Mouse (Mus musculus): Measurements from ENCODE around the gene Atf7ip. TPM values are rescaled to one million over a fixed set of nuclear protein-coding genes. Genes with fewer than 3 reads are reported as not detected.

Gene Atf7ip
- polyA plus RNA-seq, 1 experiment from 2014 or later = 43.5 TPM

DNA sequence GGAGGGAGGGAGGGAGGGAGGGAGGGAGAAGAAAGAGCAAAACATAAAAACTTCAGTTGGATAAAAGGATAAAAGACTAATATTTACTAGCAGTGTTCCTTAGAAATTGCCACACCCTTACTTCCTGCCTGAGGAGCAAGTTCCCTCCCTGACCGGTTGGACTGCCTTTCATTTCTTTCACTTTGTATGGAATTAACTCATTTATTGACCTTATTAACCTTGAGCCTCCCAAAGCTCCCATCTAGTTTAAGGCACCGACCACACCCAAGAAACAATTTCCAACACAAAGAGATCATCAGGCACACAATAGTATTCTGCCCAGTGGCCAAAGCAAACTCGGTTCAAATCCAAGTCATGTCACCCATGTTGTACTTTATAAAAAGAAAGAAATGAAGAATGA lies 16.1 kb upstream of the Atf7ip start:
- no peaks in the 10 kb centered on the region for H3K36me3 ChIP-seq
- H3K27ac ChIP-seq = no peak overlapping the region
- H3K4me1 ChIP-seq (replicated peaks) = peaks cover 8% of the 10 kb centered on the region; the same call in 1 of the 2 replicates
- no peak overlapping the region for H3K4me2 ChIP-seq
- ATAC-seq (ENCODE audit: low FRiP score) = no peak
- H3K27me3 ChIP-seq = no peaks in the 10 kb centered on the region
- H3K9ac ChIP-seq = no peak overlapping the region
- WGBS = 87% methylated on average over 3 of the region's 3 CpGs
- 0 out of 2 replicates have a peak, but pooled peaks cover 4% of the 10 kb centered on the region for H3K9me3 ChIP-seq
- H3K4me3 ChIP-seq = no peak overlapping the region

DNA sequence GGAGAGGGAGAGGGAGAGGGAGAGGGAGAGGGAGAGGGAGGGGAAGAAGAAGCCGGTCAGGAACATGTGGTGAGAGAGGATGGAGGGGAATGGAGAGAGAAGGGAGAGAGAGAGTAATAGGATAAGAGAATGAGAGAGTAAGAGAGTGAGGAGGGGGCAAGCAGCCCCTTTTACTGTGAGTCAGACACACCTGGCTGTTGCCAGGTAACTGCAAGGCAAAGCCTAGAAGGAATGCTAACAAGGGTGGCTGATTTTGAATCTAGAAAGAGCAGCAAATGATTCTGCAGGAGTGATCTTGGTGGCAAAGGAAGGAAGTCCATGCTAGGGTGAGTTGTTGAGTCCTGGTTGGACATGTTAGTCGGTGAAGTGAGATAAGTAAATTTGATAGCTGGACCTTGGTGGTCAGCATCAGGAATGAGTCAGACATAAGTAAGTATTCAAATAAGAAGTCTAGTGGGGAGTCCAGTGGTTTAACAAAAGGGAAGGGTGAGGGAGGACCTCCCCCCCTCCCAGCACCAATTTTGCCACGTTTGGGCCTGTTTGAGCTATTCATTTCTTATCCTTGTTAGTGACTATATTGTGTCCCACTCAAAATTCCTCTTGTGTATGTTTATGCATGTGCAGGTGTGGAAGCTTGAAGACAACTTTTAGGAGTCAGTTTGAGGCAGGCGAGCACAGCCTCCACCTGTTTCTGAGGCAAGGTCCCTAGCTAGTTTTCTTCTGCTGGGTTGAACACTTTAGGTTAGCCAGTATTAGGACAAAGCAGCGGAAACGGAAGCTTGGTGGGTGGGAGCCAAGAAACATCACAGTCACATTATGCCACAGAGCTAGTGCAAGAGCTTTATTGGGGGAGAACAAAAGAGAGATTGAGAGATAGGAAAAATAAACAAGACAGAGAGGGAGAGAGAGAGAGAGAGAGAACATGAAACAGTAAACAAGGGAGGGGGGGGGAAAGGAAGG lies 15.2 kb upstream of the Atf7ip start:
- H3K4me3 ChIP-seq = no peak overlapping the region
- 71% methylated on average over 6 of the region's 6 CpGs for WGBS
- no peak overlapping the region for H3K4me2 ChIP-seq
- no peaks in the 10 kb centered on the region for H3K27me3 ChIP-seq
- no peak for ATAC-seq (ENCODE audit: low FRiP score)
- peaks cover 8% of the 10 kb centered on the region; the same call in 1 of the 2 replicates for H3K4me1 ChIP-seq (replicated peaks)
- no peak overlapping the region for H3K27ac ChIP-seq
- no peak overlapping the region for H3K9ac ChIP-seq
- no peaks in the 10 kb centered on the region for H3K36me3 ChIP-seq
- H3K9me3 ChIP-seq = 0 out of 2 replicates have a peak, but pooled peaks cover 2% of the 10 kb centered on the region

DNA sequence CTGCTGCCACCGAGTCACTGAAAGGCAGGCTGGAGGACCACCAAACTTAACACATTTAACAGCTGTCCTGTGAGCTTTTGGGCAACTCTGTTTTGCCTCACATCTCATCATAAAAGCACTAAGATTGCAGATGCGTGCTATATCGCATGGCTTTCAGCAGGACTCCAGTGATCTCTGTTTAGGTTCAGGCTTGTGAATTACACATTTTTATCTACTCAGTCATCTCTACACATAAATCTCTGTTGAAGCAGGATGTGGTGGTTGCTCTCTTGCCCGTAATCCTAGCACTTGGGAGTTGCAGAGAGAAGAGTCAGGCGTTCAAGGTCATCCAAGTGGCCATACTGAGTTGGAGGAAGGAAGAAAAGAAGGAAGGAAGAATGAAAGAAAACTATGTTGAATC lies 14.3 kb upstream of the Atf7ip start:
- Histone ChIP-seq H3K27ac (no peak overlapping the region), H3K9me3 (no peaks in the 10 kb centered on the region), H3K4me3 (no peak overlapping the region), H3K36me3 (no peaks in the 10 kb centered on the region), H3K27me3 (no peaks in the 10 kb centered on the region), H3K9ac (no peak overlapping the region), H3K4me2 (no peak overlapping the region), H3K4me1 (replicated peaks) (peaks cover 4% of the 10 kb centered on the region; the same call in 1 of the 2 replicates)
- ATAC-seq (ENCODE audit: low FRiP score) = no peak
- 92% methylated on average over 5 of the region's 5 CpGs for WGBS

DNA sequence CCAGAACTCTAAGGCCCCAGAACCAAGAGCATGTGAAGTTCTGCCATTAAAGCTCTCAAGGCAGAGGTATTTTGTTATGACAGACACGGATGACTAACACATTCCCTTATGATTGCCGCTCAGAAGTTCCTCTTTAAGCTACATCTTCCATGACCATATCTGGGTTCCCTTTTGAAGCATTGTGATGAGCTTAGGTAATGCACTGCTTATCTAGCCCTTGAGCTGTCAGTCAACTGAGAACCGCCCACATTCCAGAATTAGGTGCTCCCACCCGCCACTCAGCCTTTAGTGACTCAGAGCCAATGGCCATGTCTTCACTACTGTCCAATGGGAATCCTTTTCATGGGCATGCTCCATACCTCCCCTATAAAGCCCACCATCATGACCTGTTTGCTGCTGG lies 13.7 kb upstream of the Atf7ip start:
- Histone ChIP-seq H3K27ac (no peak overlapping the region), H3K9ac (no peak overlapping the region), H3K9me3 (no peaks in the 10 kb centered on the region), H3K4me3 (no peak overlapping the region), H3K36me3 (no peaks in the 10 kb centered on the region), H3K27me3 (no peaks in the 10 kb centered on the region), H3K4me1 (replicated peaks) (no peaks in the 10 kb centered on the region), H3K4me2 (no peak overlapping the region)
- ATAC-seq (ENCODE audit: low FRiP score) = no peak
- WGBS = 93% methylated on average over 4 of the region's 4 CpGs

- H3K4me2 ChIP-seq = no peak overlapping the region
- ATAC-seq (ENCODE audit: low FRiP score) = no peak
- no peaks in the 10 kb centered on the region for H3K27me3 ChIP-seq
- no peak overlapping the region for H3K27ac ChIP-seq
- no peaks in the 10 kb centered on the region for H3K4me1 ChIP-seq (replicated peaks)
- no peaks in the 10 kb centered on the region for H3K9me3 ChIP-seq
- 91% methylated on average over 7 of the region's 7 CpGs for WGBS
- no peaks in the 10 kb centered on the region for H3K36me3 ChIP-seq
- no peak overlapping the region for H3K4me3 ChIP-seq
- H3K9ac ChIP-seq = no peak overlapping the region
Measured at GRCm38 (mm10) chr6:136493486-136493885, 12.5 kb upstream of the Atf7ip start.

DNA sequence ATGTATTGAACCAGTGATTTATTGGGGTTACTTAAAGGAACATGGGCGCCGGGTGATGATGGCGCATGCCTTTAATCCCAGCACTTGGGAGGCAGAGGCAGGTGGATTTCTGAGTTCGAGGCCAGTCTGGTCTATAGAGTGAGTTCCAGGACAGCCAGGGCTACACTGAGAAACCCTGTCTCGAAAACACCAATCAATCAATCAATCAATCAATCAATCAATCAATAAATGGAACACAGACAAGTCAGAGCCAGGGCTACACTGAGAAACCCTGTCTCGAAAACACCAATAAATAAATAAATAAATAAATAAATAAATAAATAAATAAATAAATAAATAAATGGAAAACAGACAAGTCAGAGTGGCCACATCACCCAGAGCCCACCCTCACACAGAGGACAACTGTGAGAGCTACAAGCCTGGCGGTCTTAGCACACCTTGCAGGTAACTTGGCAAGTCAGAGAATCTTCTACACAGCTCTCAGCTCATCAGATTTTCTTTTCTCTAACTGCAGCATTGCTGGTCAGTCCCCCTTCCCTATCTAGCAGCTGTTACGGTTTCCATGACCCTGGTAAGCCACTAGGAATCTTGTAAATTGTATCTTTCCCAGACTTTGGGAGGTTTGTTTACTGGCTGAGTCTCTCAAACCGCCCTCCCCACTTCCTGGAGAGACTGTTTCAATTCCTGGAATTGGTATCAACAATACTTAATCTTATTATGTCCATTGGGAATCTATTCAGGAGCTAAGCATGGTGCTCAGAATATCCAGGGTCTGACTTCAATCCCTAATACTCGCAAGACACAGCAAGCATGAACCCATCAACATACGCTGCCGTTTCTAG lies 11.8 kb upstream of the Atf7ip start:
- 94% methylated on average over 12 of the region's 12 CpGs for WGBS

DNA sequence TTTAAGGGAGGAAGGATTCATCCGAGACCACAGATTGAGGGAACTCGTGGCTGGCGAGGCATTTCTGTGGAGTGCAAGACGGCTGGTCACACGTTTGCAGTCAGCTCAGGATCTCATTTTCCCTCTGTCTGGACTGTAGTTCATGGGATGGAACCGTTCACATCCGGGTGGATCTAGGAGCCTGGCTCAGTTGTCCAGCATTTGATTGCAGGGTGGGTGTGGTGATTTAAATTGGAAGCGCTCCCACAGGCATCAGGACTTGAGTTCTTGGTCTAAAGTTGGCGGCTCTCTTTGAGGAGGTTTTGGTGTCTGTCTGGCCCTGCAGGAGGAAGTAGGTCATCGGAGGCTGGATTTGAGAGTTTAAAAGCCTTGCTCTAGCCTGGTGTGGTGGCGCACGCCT lies 10.9 kb upstream of the Atf7ip start:
- no peak overlapping the region for H3K4me2 ChIP-seq
- H3K9ac ChIP-seq = no peak overlapping the region
- ATAC-seq (ENCODE audit: low FRiP score) = no peak
- H3K4me1 ChIP-seq (replicated peaks) = no peaks in the 10 kb centered on the region
- H3K4me3 ChIP-seq = no peak overlapping the region
- H3K36me3 ChIP-seq = no peaks in the 10 kb centered on the region
- no peak overlapping the region for H3K27ac ChIP-seq
- H3K9me3 ChIP-seq = no peaks in the 10 kb centered on the region
- 96% methylated on average over 12 of the region's 12 CpGs for WGBS
- no peaks in the 10 kb centered on the region for H3K27me3 ChIP-seq

More for the DNA sequence above, 11.8 kb upstream of the Atf7ip start:
- Histone ChIP-seq H3K27ac (no peak overlapping the region), H3K9me3 (no peaks in the 10 kb centered on the region), H3K4me3 (no peak overlapping the region), H3K9ac (no peak overlapping the region), H3K36me3 (no peaks in the 10 kb centered on the region), H3K4me1 (replicated peaks) (no peaks in the 10 kb centered on the region), H3K4me2 (no peak overlapping the region), H3K27me3 (no peaks in the 10 kb centered on the region)
- no peak for ATAC-seq (ENCODE audit: low FRiP score)

DNA sequence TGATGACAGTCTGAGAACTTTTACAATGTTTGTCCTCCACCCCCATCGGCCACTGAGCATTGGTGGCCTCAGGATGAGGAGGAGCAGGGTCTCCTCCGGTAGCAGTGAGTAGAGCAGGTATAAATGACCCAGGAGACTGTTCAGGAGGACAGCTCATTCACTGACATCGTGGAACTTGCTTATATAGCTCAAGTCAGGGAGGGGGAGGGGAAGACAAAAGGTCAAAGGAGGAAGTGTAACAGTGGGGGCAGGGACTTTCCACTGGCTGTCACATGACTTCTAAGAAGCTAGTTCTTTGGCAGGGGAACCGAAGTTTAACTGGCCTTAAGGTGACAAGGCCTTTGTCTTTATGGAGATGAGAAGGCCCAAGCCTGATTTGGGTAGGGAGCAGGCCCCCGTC lies 8.2 kb upstream of the Atf7ip start:
- H3K27me3 ChIP-seq = no peaks in the 10 kb centered on the region
- no peak for ATAC-seq (ENCODE audit: low FRiP score)
- no peaks in the 10 kb centered on the region for H3K36me3 ChIP-seq
- H3K4me2 ChIP-seq = no peak overlapping the region
- WGBS = 65% methylated on average over 5 of the region's 5 CpGs
- H3K4me1 ChIP-seq (replicated peaks) = no peaks in the 10 kb centered on the region
- H3K9me3 ChIP-seq = no peaks in the 10 kb centered on the region
- no peak overlapping the region for H3K9ac ChIP-seq
- no peak overlapping the region for H3K27ac ChIP-seq
- no peak overlapping the region for H3K4me3 ChIP-seq

DNA sequence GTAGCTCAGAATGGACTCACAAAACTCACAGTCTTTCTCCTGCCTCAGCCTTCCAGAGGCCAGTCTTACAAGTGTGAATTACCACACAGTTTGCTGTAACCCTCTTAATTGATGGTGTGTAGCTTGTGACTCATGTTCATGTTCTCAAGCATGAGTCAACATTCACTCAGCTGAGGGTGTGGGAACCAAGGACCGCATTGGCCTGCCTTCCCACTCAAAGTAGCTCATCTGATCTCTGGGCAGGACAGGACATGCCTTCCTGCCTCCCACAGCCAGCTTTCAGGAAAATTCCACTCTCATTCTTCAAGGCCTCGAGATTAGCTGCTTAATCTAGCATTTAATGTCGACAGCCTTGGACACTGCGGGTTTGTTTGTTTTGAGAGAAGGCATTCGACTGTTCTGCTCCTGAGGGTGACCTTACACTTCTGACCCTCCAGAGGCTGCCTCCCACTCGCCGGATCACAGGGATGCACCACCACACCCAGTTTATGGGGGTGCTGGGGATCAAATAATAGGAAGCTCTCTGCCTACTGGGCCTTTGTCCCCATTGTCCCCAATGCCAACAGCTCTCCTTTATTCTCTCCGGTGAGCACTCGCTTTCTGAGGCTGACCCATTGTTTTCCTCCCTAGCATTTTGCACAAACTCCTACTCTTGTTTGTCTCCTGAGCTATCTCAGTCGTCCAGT lies 6.5 kb upstream of the Atf7ip start:
- Histone ChIP-seq H3K9ac (no peak overlapping the region), H3K4me2 (no peak overlapping the region), H3K27me3 (no peaks in the 10 kb centered on the region), H3K9me3 (no peaks in the 10 kb centered on the region), H3K4me3 (no peak overlapping the region), H3K36me3 (no peaks in the 10 kb centered on the region), H3K27ac (no peak overlapping the region), H3K4me1 (replicated peaks) (no peaks in the 10 kb centered on the region)
- no peak for ATAC-seq (ENCODE audit: low FRiP score)
- 43% methylated on average over 10 of the region's 10 CpGs for WGBS

GRCm38 (mm10) chr6:136508652-136509051 lies 2.7 kb downstream of the Atf7ip start:
- Histone ChIP-seq H3K4me3 (no peak overlapping the region), H3K4me2 (no peak overlapping the region), H3K27me3 (no peaks in the 10 kb centered on the region), H3K27ac (no peak overlapping the region), H3K9ac (no peak overlapping the region), H3K36me3 (no peaks in the 10 kb centered on the region), H3K9me3 (peaks cover 8% of the 10 kb centered on the region), H3K4me1 (replicated peaks) (no peaks in the 10 kb centered on the region)
- WGBS = 95% methylated on average over 3 of the region's 3 CpGs
- ATAC-seq (ENCODE audit: low FRiP score) = no peak

- no peak overlapping the region for H3K9ac ChIP-seq
- no peak overlapping the region for H3K4me3 ChIP-seq
- H3K9me3 ChIP-seq = peaks cover 20% of the 10 kb centered on the region
- no peaks in the 10 kb centered on the region for H3K4me1 ChIP-seq (replicated peaks)
- 31% methylated on average over 7 of the region's 7 CpGs for WGBS
- H3K36me3 ChIP-seq = no peaks in the 10 kb centered on the region
- no peak overlapping the region for H3K27ac ChIP-seq
- no peak for ATAC-seq (ENCODE audit: low FRiP score)
- no peaks in the 10 kb centered on the region for H3K27me3 ChIP-seq
- H3K4me2 ChIP-seq = no peak overlapping the region
Measured at GRCm38 (mm10) chr6:136510945-136511344, 5.0 kb downstream of the Atf7ip start.

GRCm38 (mm10) chr6:136512351-136512750 lies 6.4 kb downstream of the Atf7ip start:
- Histone ChIP-seq H3K36me3 (no peaks in the 10 kb centered on the region), H3K27me3 (no peaks in the 10 kb centered on the region), H3K27ac (no peak overlapping the region), H3K4me1 (replicated peaks) (no peaks in the 10 kb centered on the region), H3K4me2 (no peak overlapping the region), H3K9me3 (peaks cover 20% of the 10 kb centered on the region), H3K9ac (no peak overlapping the region), H3K4me3 (no peak overlapping the region)
- ATAC-seq (ENCODE audit: low FRiP score) = no peak
- 91% methylated on average over 3 of the region's 3 CpGs for WGBS
